Mouse (Mus musculus): Measurements from ENCODE around the gene Zfp663. TPM values are rescaled to one million over a fixed set of nuclear protein-coding genes. Genes with fewer than 3 reads are reported as not detected.

The Zfp663 gene
- polyA plus RNA-seq, 1 experiment from 2014 or later, result 5.5 TPM

Other genes with a start within 250 kb of the Zfp663 start
- gene Cdh22, start 133.9 kb downstream of the Zfp663 start, polyA plus RNA-seq (2016; fragmentation: Nextera tagmentation; extraction: Ambion mirVana), result 12.3 and 13.5 TPM in 2 replicates
- gene Slc35c2, start 80.9 kb downstream of the Zfp663 start, polyA plus RNA-seq (2016; fragmentation: Nextera tagmentation; extraction: Ambion mirVana), result 57.1 and 57.9 TPM in 2 replicates
- gene Elmo2, start 42.2 kb downstream of the Zfp663 start, polyA plus RNA-seq (2016; fragmentation: Nextera tagmentation; extraction: Ambion mirVana), result 88.8 TPM in 2 replicates
- 20.0 and 21.1 TPM in 2 replicates for gene Zfp334, start 19.5 kb upstream of the Zfp663 start, polyA plus RNA-seq (2016; fragmentation: Nextera tagmentation; extraction: Ambion mirVana)
- gene Ocstamp, start 31.7 kb upstream of the Zfp663 start, polyA plus RNA-seq (2016; fragmentation: Nextera tagmentation; extraction: Ambion mirVana), result 0.05 TPM in 1 of 2 replicates, not detected in the other
- gene Slc13a3, start 104.5 kb upstream of the Zfp663 start, polyA plus RNA-seq (2016; fragmentation: Nextera tagmentation; extraction: Ambion mirVana), result 0.55 and 1.2 TPM in 2 replicates
- 51.3 and 52.3 TPM in 2 replicates for gene Trp53rka, start 124.6 kb upstream of the Zfp663 start, polyA plus RNA-seq (2016; fragmentation: Nextera tagmentation; extraction: Ambion mirVana)
- 6.9 and 7.1 TPM in 2 replicates for gene Slc2a10, start 135.1 kb upstream of the Zfp663 start, polyA plus RNA-seq (2016; fragmentation: Nextera tagmentation; extraction: Ambion mirVana)
- gene Eya2, start 226.3 kb upstream of the Zfp663 start, polyA plus RNA-seq (2016; fragmentation: Nextera tagmentation; extraction: Ambion mirVana), result 15.2 and 20.2 TPM in 2 replicates